Mouse (Mus musculus): ENCODE measurements around the gene Gabrb1. TPM values are rescaled to one million over a fixed set of nuclear protein-coding genes. Genes with fewer than 3 reads are reported as not detected.
A peak's percentile ranks its signal among the peaks of the same experiment; 100 is the strongest.

Gene Gabrb1
- total RNA-seq, 2 experiments from 2014 or later, result 0.03 TPM; not detected in 1

DNA sequence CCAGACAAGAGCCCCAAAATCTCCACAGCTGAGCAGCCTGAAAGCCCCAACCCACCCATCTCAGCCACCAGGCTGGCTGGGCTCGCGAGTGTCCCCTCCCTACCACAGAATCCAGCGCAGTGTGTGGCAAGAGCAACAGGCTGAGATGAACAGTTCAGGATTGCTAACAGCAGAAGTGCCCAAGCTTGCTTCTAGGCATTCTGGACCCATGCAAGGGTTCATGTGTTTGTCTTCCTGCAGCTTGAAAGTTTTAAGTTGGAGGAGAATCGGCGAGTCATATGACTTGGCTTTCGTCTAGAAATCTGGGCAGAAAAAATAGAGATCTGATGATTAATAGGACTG lies 43.3 kb downstream of the Gabrb1 start:
- intact Hi-C loops (cut with DNase I), result no loop called here

DNA sequence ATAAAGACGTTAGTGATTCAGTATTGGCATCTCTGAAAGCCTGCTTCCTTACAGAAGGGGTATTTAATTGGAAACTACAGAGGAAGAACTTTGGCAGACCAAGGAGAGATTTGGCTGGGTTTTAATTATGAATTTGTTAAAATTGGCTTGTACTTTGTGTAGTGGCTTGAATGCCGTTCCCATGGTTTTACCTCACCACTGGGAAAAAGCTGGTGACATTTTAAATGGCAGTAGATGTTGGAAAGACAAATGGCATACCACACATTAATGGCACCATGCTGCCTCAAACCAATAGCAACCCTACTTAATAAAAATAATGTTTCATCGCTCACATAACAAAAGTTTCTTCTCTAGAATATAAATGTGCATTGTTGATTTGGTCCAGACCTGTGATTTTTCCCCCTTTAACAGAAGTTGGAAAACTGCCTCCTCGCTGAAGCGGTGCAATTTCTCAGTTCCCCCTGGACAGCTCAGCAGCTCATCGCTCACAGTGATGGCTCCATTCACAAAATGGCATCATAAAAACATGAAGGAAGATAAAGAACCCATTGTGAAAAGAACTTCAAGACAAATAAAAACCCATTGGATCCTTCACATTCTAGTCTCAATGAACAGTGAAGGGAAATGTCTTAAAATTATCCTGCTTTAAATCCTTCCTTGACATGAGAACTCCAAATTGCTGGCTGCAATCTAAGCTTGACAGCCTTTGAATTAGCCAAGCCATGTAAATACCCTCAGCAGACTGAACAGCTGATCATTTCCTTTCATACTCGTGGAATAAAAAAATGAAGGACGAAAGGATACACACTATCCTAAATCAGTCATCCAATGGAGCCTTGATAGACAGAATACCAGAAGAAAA lies 75.2 kb downstream of the Gabrb1 start:
- no peak for TF ChIP-seq CTCF (IDR thresholded peaks at IDR 0.05)
- H3K4me3 ChIP-seq, result no peak overlapping the region
- DNase-seq, result no peak
- intact Hi-C loops (cut with DNase I), result no loop called here
- no peak overlapping the region for H3K27ac ChIP-seq

More for the DNA sequence above, 43.3 kb downstream of the Gabrb1 start:
- no peak for TF ChIP-seq CTCF (IDR thresholded peaks at IDR 0.05)
- Histone ChIP-seq H3K27ac (no peak overlapping the region), H3K4me3 (peak overlapping the region; percentile 69)
- DNase-seq, result no peak

DNA sequence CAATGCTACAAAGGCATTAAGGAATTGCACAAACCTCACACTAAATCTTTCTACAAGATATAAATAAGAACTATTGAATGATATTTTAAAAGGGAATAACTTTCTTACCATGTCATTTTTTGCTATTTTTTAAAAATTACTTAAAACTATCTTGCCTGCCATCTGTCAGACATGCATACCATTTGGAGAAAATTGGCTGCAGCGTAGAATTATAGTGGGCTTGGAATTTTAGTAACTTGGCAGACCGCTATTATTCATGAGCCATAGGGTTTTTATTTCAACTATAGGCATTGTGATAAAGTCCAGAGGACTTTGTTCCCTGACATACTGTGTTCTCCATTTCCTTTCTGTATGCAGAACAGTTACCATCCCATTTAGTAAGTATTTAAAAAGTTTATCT lies 89.5 kb downstream of the Gabrb1 start:
- TF ChIP-seq CTCF (IDR thresholded peaks at IDR 0.05), result no peak
- no peak overlapping the region for H3K4me3 ChIP-seq
- H3K27ac ChIP-seq, result no peak overlapping the region
- DNase-seq, result no peak
- intact Hi-C loops (cut with DNase I), result no loop called here

DNA sequence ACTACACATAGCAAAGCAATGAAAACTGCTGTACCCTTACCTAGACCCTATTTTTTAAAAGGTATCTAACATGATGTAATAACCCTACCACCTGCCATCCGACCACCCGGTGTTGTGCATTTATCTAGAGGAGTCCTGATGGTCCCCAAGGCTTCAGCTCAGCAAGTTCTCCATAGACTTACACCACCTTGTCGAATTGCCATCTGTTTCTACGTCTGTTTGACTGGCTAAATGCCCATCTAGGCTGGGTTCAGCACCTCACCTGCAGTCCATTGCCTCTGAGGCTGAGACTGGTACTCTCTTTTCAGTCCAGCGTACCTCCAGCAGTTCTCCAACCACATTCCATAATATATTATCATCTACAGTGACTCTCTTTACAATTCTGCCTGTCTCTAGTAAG lies 96.1 kb downstream of the Gabrb1 start:
- H3K4me3 ChIP-seq, result no peak overlapping the region
- intact Hi-C loops (cut with DNase I), result no loop called here
- TF ChIP-seq CTCF (IDR thresholded peaks at IDR 0.05), result no peak
- no peak for DNase-seq
- no peak overlapping the region for H3K27ac ChIP-seq

DNA sequence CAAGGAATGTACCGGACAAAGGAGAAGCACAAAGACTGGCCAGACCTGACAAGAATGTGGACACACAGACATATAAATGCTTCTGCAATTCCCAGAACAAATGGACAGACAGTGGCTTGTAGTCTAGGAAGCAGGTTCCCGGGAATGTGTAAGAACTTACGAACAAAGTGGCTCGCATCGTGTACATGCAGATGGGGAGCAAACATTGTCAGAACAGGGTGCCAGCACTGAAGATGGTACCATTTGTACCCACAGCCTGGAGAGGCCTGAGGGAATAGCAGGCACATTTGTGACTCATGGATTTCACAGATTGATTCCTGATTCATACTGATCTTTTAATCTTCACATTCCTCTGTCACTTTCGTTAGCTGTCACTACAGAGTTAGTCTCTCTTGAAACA lies 103.2 kb downstream of the Gabrb1 start:
- no peak for DNase-seq
- intact Hi-C loops (cut with DNase I), result no loop called here
- no peak for TF ChIP-seq CTCF (IDR thresholded peaks at IDR 0.05)
- Histone ChIP-seq H3K4me3 (no peak overlapping the region), H3K27ac (no peak overlapping the region)

DNA sequence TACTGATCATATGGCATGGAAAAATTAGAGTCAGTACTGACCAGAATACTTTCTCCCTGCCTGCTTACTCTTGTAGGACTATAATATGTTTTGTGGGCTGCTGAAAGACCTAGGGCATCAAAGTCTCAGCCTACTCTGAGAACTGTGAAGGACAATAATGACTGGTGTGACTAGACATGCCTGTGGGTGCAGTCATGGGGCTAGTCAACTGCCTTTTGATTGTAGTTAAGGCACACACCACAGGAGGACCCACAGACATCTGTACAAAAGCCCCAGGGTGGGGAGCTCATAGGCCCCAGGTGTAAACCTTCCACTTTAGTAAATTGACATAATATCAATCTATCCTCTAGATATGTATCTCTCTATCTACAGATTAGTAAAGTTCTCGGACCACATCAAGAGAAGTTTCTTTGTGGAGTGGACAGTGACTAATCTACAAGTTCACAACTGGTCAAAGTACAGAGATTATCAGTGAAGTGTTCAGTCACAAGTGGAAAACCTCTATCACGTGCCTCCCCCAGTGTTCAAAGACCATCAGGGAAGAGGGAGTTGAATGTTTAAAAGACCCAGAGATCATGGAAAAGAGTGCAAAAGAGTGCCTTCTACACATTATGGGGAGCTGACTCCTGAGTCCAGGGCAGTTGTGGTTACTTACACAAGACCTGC lies 123.7 kb downstream of the Gabrb1 start:
- no peak overlapping the region for H3K27ac ChIP-seq
- intact Hi-C loops (cut with DNase I), result no loop called here
- no peak for DNase-seq
- no peak for TF ChIP-seq CTCF (IDR thresholded peaks at IDR 0.05)
- no peak overlapping the region for H3K4me3 ChIP-seq

DNA sequence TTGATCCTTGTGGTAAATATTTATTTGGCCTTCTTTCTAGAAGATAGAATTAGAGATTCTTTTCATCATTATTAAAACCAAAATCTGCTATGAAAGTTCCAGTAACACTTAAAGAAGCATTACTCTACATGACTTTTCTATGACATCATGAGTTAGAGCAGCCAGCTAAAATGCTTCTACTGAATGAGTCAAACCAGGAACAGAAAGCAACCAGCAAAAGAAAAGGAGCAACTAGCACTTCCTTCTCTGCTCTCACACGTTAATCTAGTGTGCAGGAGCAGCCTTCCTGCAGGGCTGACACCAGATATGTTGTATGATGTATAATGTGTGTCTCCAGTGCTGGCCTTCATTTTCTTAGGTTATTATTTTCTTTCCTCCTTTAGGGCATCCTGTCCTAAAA lies 164.9 kb downstream of the Gabrb1 start:
- Histone ChIP-seq H3K4me3 (no peak overlapping the region), H3K27ac (no peak overlapping the region)
- intact Hi-C loops (cut with DNase I), result no loop called here
- no peak for DNase-seq
- no peak for TF ChIP-seq CTCF (IDR thresholded peaks at IDR 0.05)

DNA sequence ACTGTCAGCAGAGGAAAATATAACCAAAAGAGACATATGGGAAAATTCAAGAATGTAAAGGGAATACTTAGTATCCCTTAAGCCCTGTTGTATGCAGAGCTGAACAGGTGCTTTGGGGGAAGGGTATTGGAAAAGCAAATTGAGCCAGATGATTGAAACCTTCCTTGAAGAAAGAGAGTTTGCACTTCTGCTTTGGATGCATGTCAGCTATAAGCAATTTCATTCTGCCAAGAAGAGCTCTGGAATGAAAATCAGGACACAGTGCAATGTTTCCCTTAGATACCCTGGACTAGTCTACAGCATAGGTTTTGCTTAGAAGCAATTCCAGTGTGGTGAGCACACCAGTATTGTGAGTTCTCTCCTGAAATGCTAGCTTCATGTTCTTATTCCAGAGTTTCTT lies 170.4 kb downstream of the Gabrb1 start:
- no peak overlapping the region for H3K4me3 ChIP-seq
- no peak overlapping the region for H3K27ac ChIP-seq
- no peak for TF ChIP-seq CTCF (IDR thresholded peaks at IDR 0.05)
- DNase-seq, result no peak
- intact Hi-C loops (cut with DNase I), result no loop called here

DNA sequence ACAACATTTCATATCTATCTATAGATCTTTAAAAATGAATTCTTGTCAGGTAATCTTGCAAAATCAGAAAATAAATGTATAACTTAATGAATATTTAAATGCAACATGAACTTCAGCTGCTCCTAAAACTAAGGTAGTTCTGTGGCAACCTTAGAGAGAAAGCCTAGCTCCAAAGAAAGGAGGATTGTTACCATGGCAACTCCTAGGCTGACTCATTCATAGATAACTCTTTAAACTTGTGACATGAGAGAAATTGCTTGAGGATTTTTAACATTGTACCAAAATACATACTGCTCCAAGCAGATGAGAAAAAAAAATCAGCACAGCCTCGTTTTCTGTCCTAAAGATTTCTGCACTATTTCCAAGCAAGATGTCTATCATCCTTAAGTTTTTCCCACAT lies 171.1 kb downstream of the Gabrb1 start:
- DNase-seq, result no peak
- no peak overlapping the region for H3K4me3 ChIP-seq
- no peak overlapping the region for H3K27ac ChIP-seq
- intact Hi-C loops (cut with DNase I), result no loop called here
- TF ChIP-seq CTCF (IDR thresholded peaks at IDR 0.05), result no peak

DNA sequence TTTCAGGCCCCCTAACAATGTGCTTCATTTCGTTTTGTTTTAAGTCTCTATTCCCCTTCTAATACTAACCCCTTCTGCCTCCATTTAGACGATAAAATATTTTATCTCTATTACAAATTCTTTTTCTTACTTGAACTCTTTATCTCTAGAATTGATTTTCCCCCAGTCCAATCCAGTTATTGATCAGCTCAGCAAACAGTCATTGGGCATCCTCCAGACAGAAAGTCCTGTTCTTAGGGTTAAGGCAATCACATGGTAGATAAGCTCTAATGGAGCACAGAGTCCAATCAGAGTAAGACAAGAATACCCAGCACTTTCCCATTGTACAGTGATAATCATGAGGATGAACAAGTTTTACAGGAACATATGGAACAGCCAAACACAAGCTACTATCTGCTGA lies 172.4 kb downstream of the Gabrb1 start:
- no peak for DNase-seq
- intact Hi-C loops (cut with DNase I), result no loop called here
- Histone ChIP-seq H3K4me3 (no peak overlapping the region), H3K27ac (no peak overlapping the region)
- TF ChIP-seq CTCF (IDR thresholded peaks at IDR 0.05), result no peak

DNA sequence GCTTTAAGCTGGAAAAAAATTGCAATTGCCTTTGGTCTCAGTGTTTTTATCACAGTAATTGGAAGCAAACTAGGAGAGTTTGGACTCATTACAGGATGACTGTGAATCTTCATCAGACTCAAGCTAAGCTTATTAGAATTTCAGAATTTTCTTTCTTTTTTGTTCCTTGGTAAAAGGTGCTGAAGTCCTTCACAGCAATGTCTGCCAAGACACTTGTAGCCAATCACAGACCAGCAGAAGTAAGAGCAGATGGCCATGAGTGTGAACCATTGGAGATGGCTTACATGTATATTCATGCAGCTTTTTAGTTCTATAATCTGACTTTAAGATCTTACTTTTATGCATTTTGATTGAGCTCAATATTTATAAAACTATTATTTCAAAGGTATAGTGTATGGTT lies 184.3 kb downstream of the Gabrb1 start:
- Histone ChIP-seq H3K4me3 (no peak overlapping the region), H3K27ac (no peak overlapping the region)
- intact Hi-C loops (cut with DNase I), result no loop called here
- no peak for TF ChIP-seq CTCF (IDR thresholded peaks at IDR 0.05)
- no peak for DNase-seq

DNA sequence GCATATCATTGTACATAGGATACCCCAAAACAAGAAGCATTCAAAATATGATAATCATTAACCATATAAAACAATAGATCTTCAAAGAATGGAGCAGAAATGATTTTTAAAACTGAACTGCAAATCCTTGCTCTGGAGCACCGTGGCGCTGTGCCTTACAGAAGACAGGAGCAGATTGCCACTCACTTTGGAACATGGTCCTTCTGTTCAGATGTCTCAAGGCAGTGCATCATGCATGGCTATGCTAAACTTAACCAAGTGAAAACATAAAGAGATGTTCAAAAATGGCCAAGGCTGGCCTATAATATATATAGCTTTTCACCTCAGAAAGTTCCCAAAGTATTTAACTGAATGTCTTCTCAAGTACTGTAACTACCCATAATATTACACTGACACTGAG lies 240.3 kb downstream of the Gabrb1 start:
- intact Hi-C loops (cut with DNase I), result no loop called here
- H3K27ac ChIP-seq, result no peak overlapping the region
- no peak overlapping the region for H3K4me3 ChIP-seq
- DNase-seq, result no peak
- no peak for TF ChIP-seq CTCF (IDR thresholded peaks at IDR 0.05)

DNA sequence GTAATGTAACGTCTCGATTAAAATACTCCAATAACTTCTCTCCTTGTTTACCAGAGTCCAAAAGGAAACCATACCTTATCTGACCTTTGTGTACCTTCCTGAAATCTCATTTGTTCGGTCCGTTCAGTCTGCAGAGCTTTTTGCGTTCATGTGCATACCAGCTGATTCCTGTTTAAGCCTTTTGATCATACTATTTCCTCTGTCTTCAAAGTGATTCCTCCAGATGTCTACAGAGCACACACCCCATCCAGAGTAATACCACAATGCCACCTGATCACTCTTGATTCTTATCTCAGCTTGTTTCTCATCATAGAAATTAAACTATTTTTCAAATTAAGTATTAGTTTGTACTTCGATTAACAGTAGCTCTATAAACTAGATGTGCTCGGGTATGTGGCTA lies 245.5 kb downstream of the Gabrb1 start:
- intact Hi-C loops (cut with DNase I), result no loop called here

DNA sequence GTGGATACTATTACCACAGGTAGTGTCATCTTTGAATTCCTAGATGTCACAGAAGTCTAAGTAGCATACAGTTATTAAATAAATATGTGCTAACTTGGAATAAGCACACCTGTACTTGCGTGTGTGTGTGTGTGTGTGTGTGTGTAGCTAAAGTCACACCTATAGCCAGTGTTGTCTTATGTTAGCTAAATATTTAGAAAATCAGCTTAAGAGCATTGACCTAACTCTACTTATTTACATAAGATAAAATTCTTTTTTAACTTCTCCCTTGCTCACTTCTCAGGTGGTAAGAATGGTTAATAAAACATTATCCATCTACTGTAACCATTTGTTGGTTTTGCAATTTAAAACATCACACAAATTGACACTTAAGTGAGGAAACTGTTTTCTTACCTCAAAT lies 256.1 kb downstream of the Gabrb1 start:
- H3K4me3 ChIP-seq, result no peak overlapping the region
- no peak for DNase-seq
- no peak overlapping the region for H3K27ac ChIP-seq
- intact Hi-C loops (cut with DNase I), result no loop called here
- no peak for TF ChIP-seq CTCF (IDR thresholded peaks at IDR 0.05)

More for the DNA sequence above, 245.5 kb downstream of the Gabrb1 start:
- TF ChIP-seq CTCF (IDR thresholded peaks at IDR 0.05), result no peak
- Histone ChIP-seq H3K27ac (no peak overlapping the region), H3K4me3 (no peak overlapping the region)
- no peak for DNase-seq
